Mouse (Mus musculus) heart, adult 2 months (tissue): Measurements from ENCODE around the gene Samm50. TPM values are rescaled to one million over a fixed set of nuclear protein-coding genes. Genes with fewer than 3 reads are reported as not detected.
A peak's percentile ranks its signal among the peaks of the same experiment; 100 is the strongest.

Source experiments
- DNase-seq, 2 experiments: peaks; one replicate each; pipeline ENCODE4 v3.0.0; 2021
- H3K27ac ChIP-seq: fragments of 200-600 bp; 2 replicates; pipeline ENCODE4 v1.8.1; 2022
- H3K27me3 ChIP-seq: fragments of 200-500 bp; 2 replicates; pipeline ENCODE4 v1.6.1; 2012; ENCODE audit warnings: mild to moderate bottlenecking, low read length, inconsistent platforms, mixed read lengths; ENCODE audit not compliant: control insufficient read depth, insufficient read depth
- H3K36me3 ChIP-seq: fragments of 200-500 bp; 2 replicates; pipeline ENCODE4 v1.6.1; 2012; ENCODE audit warnings: low read length, inconsistent platforms; ENCODE audit not compliant: control insufficient read depth, insufficient read depth
- H3K4me1 ChIP-seq: fragments of 200-500 bp; 2 replicates; pipeline ENCODE4 v1.6.1; 2011; ENCODE audit warnings: low read length; ENCODE audit not compliant: control insufficient read depth, insufficient read depth
- H3K4me3 ChIP-seq: fragments of 200-600 bp; 2 replicates; pipeline ENCODE4 v1.8.1; 2022
- H3K79me2 ChIP-seq: fragments of 200-500 bp; replicated peaks from 2 replicates; pipeline ENCODE4 v1.6.1; 2012; ENCODE audit warnings: mild to moderate bottlenecking, inconsistent platforms, low read length, moderate library complexity, mixed read lengths; ENCODE audit not compliant: control insufficient read depth, insufficient read depth
- H3K9ac ChIP-seq: fragments of 200-500 bp; 2 replicates; pipeline ENCODE4 v1.6.1; 2012; ENCODE audit warnings: low read depth, mild to moderate bottlenecking, control low read depth, inconsistent platforms, low read length, mixed read lengths
- CTCF ChIP-seq: fragments of 200-600 bp; IDR thresholded peaks from 2 replicates; pipeline ENCODE4 v1.8.1; 2022; ENCODE audit warnings: antibody characterized with exemption, mild to moderate bottlenecking, moderate library complexity
- EP300 ChIP-seq: fragments of 200-500 bp; IDR thresholded peaks from 2 replicates; pipeline ENCODE4 v1.6.1; 2011; ENCODE audit warnings: low read depth, low read length, control low read depth; ENCODE audit not compliant: insufficient read depth
- POLR2A ChIP-seq: fragments of 200-500 bp; IDR thresholded peaks from 2 replicates; pipeline ENCODE4 v1.6.1; 2011; ENCODE audit warnings: mild to moderate bottlenecking, low read depth, low read length, control low read depth; ENCODE audit not compliant: insufficient read depth
- WGBS: fragments of 180-500 bp; shearing (Covaris S2); methylation state at CpG from one replicate; pipeline ENCODE4 v1.1.7; 2018; 5-methylcytosine and 5-hydroxymethylcytosine counted together
- intact Hi-C: fragments of 180-260 bp; cut with DNase I; formaldehyde crosslinking; loops from one replicate; pipeline ENCODE4 v1.15.1; 2025
- polyA plus RNA-seq: library from polyadenylated mRNA; depleted of rRNA; stranded (reverse); fragments of >200 nt; gene quantifications from 2 replicates; pipeline ENCODE4 v1.2.3, GENCODE M21; 2012
- total RNA-seq, 2 experiments: library from RNA; stranded (reverse); gene quantifications; 2 replicates each; pipeline ENCODE4 v1.2.3; 2021

The Samm50 gene
- total and polyA plus RNA-seq, 3 experiments, result 27.8 to 289 (median 258) TPM

GRCm38 (mm10) chr15:84218783-84219271, 26.8 kb downstream of the Samm50 start:
- TF ChIP-seq EP300 (no peak), CTCF (no peak), POLR2A (no peak)
- WGBS, result 12% methylated on average over 9 of the region's 9 CpGs
- Histone ChIP-seq H3K4me3 (no peak overlapping the region), H3K4me1 (peaks cover 12% of the 10 kb centered on the region), H3K79me2 (no peaks in the 10 kb centered on the region), H3K36me3 (no peaks in the 10 kb centered on the region), H3K27ac (peak overlapping the region; percentile 57), H3K27me3 (no peaks in the 10 kb centered on the region), H3K9ac (no peak overlapping the region)
- DNase-seq, result peak in 1 of 2 experiments; percentile 48
- intact Hi-C loops, result no loop called here

GRCm38 (mm10) chr15:84221539-84221938, 29.5 kb downstream of the Samm50 start:
- H3K27me3 ChIP-seq, result no peaks in the 10 kb centered on the region
- no peak overlapping the region for H3K4me3 ChIP-seq

GRCm38 (mm10) chr15:84223423-84223822, 31.4 kb downstream of the Samm50 start:
- Histone ChIP-seq H3K79me2 (no peaks in the 10 kb centered on the region), H3K9ac (no peak overlapping the region), H3K27ac (no peak overlapping the region), H3K4me3 (no peak overlapping the region), H3K4me1 (peaks cover 8% of the 10 kb centered on the region), H3K27me3 (no peaks in the 10 kb centered on the region), H3K36me3 (no peaks in the 10 kb centered on the region)
- DNase-seq, result no peak
- intact Hi-C loops, result no loop called here
- WGBS, result 46% methylated on average over 6 of the region's 6 CpGs
- TF ChIP-seq CTCF (peak; percentile 55), POLR2A (no peak)

More at GRCm38 (mm10) chr15:84221539-84221938, 29.5 kb downstream of the Samm50 start:
- Histone ChIP-seq H3K9ac (no peak overlapping the region), H3K27ac (no peak overlapping the region), H3K4me1 (peaks cover 10% of the 10 kb centered on the region), H3K36me3 (no peaks in the 10 kb centered on the region), H3K79me2 (no peaks in the 10 kb centered on the region)
- 68% methylated on average over 5 of the region's 5 CpGs for WGBS
- no peak for DNase-seq
- intact Hi-C loops, result no loop called here
- TF ChIP-seq EP300 (no peak), POLR2A (no peak), CTCF (no peak)

GRCm38 (mm10) chr15:84224779-84225178, 32.7 kb downstream of the Samm50 start:
- Histone ChIP-seq H3K36me3 (no peaks in the 10 kb centered on the region), H3K27ac (no peak overlapping the region), H3K4me3 (no peak overlapping the region), H3K9ac (no peak overlapping the region), H3K79me2 (no peaks in the 10 kb centered on the region), H3K4me1 (no peaks in the 10 kb centered on the region), H3K27me3 (no peaks in the 10 kb centered on the region)
- intact Hi-C loops, result no loop called here
- no peak for DNase-seq
- WGBS, result 37% methylated on average over 10 of the region's 10 CpGs
- TF ChIP-seq CTCF, result peak; percentile 49
- TF ChIP-seq POLR2A, result no peak
- TF ChIP-seq EP300, result no peak

- Histone ChIP-seq H3K27ac (no peak overlapping the region), H3K9ac (no peak overlapping the region), H3K4me1 (peaks cover 5% of the 10 kb centered on the region; the same call in 1 of the 2 replicates), H3K4me3 (no peak overlapping the region), H3K36me3 (no peaks in the 10 kb centered on the region), H3K27me3 (no peaks in the 10 kb centered on the region), H3K79me2 (no peaks in the 10 kb centered on the region)
- no peak for DNase-seq
- WGBS, result 94% methylated on average over 15 of the region's 15 CpGs
- intact Hi-C loops, result no loop called here
- TF ChIP-seq CTCF (no peak), EP300 (no peak), POLR2A (no peak)
These were observed 34.9 kb downstream of the Samm50 start for GRCm38 (mm10) chr15:84226918-84227317.

GRCm38 (mm10) chr15:84230661-84231060, 38.6 kb downstream of the Samm50 start:
- no peak overlapping the region for H3K9ac ChIP-seq
- H3K27ac ChIP-seq, result peak overlapping the region; percentile 99
- DNase-seq, result peak; percentile 38 to 64
- H3K79me2 ChIP-seq, result peaks cover 2% of the 10 kb centered on the region; the same call in 1 of the 2 replicates
- H3K4me1 ChIP-seq, result peaks cover 15% of the 10 kb centered on the region
- H3K4me3 ChIP-seq, result peak overlapping the region; percentile 94
- 9% methylated on average over 5 of the region's 5 CpGs for WGBS
- H3K27me3 ChIP-seq, result no peaks in the 10 kb centered on the region
- H3K36me3 ChIP-seq, result no peaks in the 10 kb centered on the region
- intact Hi-C loops, result loop anchor here (1.0 to 2.0 kb wide), 2 partner anchors 20 to 38 kb away; partner anchors contain the start of gene Samm50
- TF ChIP-seq EP300, result no peak
- no peak for TF ChIP-seq CTCF
- TF ChIP-seq POLR2A, result no peak
